Mouse (Mus musculus): Measurements from ENCODE around the gene Ccdc148.

Gene Ccdc148

GRCm38 (mm10) chr2:59050245-59050824 is 110.1 kb downstream of the Ccdc148 start:
- DNase-seq (ENCODE audit: low read depth in 1 of 2, low spot score in 2 of 2): no peak

DNA sequence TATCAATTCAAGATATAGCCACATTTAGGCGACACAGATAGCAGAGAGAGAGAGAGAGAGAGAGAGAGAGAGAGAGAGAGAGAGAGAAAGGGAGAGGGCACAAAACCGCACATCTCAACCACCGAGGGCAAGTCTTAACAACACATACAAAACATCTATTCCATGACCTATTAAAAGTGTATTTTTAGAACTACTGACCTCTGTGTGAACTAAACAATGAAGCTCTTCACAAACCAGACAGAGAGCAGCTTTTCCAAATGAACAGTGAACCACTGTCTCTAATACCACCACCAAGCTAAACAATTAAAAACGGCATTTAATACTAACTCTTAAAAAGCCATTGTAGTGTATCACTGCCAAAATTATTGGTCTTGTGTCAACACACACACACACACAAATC is 110.8 kb downstream of the Ccdc148 start:
- no peak for DNase-seq (ENCODE audit: low read depth in 1 of 2, low spot score in 2 of 2)

DNA sequence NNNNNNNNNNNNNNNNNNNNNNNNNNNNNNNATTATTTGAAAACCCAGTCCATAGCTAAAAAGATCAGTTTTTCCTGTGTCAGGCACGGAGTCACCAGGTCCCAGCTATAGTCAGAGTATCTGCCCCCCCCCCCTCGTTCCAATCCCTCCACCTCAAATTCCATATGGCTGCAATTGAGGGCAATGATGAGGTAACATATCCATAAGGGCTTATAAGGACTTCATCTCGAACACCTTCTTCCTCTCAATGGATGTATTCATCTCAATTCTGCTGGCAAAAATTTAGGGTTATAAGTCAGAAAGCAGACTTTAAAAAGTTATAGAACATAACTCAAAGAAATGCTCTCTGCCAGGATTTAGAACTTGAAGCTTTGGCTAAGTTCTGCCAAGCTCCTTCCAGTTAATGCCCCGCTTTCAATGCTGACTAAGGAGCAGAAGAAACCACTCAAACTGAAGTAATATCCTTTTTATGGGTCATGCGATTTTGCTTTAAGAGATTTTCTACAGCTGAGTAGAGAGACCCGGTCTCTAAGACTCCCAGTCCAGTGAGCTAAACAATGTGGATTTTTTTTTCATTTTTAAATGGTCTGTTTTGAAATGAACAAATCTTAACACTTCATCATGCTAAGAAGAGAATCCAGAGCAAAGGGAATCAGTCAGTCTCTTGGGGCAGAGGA is 111.6 kb downstream of the Ccdc148 start:
- no peak for DNase-seq (ENCODE audit: low read depth in 1 of 2, low spot score in 2 of 2)

GRCm38 (mm10) chr2:59043313-59044032 is 117.0 kb downstream of the Ccdc148 start:
- no peak for DNase-seq (ENCODE audit: low read depth in 1 of 2, low spot score in 2 of 2)

DNA sequence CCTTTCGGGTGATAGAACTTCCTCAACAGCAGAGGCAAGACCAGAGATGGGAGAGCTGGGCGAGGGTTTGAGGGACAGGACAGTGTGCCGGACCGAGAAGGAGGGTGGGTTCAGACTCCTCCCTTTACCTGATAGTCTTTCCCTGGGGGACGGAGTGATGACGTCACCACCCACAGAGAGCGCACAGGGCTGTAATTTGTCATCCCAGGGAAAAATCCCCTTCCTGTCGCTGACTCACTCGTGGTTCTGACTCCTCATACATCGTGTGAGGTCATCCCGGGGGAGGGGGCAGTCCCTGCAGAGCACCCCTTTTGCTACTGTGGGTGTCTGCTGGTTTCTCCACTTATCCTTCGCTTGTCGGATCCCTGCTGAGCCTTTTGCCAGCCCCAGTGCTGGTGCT is 117.9 kb downstream of the Ccdc148 start:
- DNase-seq (ENCODE audit: low read depth in 1 of 2, low spot score in 2 of 2): no peak

DNA sequence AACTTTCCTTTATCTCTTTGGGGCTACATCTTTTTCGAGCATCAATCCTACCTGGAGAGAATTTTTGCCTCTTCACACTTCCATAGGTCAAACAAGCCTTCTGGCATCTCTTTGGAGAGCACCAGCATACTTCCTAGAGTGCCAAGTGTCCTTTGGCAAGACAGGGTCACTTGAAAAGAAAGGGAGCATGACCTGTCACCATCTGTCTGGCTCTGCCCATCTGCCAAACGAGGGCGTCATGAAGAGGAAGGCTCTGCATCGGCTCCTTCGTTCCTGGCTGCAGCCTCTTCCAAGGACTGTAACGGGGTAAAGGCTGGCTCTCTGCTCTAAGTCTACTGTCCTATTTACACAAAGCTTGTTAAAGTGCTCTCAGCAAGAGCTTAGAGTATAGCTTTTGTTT is 124.0 kb downstream of the Ccdc148 start:
- DNase-seq (ENCODE audit: low read depth in 1 of 2, low spot score in 2 of 2): no peak

DNA sequence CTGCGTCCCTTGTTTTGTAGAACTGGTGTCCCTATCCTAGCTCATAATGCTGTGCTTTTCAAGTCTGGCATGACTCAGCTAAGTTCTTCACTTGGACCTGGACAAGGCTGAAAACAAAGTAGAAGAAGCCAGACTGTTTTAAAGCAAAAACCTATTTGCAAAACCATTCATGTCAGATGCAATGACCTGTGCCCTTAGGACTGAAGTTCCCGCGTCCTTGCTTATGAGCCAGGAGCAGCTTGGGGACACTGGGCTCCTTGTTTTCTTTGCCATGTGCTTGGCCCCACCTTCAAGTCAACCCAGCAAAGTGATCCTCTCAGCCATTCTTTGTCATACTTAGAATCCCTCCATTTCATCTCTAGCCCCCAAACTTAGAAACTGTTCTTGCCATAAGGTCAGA is 125.3 kb downstream of the Ccdc148 start:
- no peak for DNase-seq (ENCODE audit: low read depth in 1 of 2, low spot score in 2 of 2)

DNA sequence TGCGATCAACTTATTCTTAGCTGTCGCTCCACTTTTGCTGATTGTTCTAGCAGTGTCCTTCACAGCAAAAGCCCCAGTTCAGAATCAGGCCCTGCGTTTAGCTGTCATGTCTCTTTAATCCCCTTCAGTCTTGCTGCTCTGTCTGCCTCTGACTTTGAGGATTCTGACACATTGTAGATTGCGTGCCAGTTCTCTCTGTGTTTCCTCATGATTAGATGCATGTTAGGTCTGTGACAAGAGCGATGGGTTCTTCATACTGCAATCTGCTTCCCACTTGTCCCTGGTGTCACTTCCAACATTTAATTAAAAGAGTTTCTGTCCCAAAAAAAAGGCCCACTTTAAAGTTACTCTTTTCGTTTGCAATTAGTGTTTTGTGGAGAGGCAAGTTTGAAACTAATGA is 126.2 kb downstream of the Ccdc148 start:
- DNase-seq (ENCODE audit: low read depth in 1 of 2, low spot score in 2 of 2): no peak

DNA sequence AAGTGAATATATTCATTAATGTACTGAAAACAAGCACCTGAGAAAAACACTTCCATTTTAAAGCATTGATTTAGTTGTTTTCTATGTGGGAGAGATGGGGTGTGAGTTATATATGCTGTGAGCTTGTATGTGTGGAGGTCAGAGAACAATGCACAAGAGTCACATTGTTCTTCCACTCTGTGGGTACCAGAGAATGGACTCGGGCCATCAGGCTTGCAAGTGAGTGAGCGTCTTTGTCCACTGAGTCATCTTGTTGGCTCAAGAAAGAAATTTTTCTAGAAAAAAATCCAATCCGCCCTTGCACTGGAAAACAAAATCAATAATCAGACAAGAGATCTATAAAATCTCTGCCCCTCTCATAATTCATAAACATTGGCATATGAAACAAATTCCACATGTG is 135.9 kb downstream of the Ccdc148 start:
- DNase-seq (ENCODE audit: low read depth in 1 of 2, low spot score in 2 of 2): no peak

DNA sequence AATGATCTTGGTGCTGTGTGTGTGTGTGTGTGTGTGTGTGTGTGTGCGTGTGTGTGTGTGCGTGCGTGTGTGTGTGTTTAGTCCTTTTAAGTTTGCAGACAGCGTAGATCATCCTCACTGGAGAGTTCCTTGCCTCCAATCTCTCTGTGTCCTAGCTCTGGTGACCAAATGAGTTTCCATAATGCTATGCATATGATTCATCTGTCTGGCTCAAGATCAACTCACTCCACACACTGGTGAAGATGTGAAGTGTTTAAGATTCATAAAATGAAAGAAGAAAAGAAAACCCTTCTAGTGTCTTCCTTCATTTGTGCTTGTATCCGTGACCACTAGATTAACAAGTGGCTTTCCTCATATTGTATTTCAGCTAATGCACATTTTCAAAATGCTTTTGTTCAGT is 153.1 kb downstream of the Ccdc148 start:
- no peak for DNase-seq (ENCODE audit: low read depth in 1 of 2, low spot score in 2 of 2)

DNA sequence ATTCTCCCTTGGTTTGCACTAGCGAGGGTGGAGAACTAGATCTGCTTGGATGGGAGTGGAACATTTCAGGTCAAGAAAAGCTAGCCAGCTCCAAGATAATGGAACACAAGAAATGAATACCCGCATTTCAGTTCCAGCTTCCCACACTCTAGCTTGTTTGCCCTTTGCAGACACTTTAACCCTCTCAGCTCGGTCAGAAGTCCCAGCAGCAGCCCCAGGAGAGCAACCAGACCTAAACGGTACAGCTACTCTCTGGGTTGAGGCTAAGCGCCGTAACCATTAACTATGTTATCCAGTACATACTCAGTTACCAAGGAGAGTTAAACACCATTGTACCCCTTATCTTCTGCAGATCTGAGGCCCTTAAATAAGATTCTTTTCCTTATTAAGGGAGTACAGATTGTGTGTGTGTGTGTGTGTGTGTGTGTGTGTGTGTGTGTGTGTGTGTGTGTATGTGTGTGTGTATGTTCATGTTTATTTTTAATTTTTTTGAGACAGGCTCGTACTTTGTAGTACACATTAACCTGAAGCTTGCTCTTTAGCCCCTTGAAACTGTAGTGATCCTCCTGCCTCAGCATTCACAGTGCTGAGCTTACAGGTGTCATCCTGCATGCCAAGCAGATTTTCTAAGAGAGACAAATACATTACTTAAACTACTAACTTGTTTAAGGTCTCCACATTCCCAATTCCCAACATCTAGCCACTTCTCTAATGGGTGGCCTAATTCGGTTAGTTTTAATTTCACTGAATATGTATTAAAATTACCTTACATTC is 153.7 kb downstream of the Ccdc148 start:
- no peak for DNase-seq (ENCODE audit: low read depth in 1 of 2, low spot score in 2 of 2)

- no peak for DNase-seq (ENCODE audit: low read depth in 1 of 2, low spot score in 2 of 2)
Observed at GRCm38 (mm10) chr2:58997151-58997550, 163.3 kb downstream of the Ccdc148 start.

- DNase-seq (ENCODE audit: low read depth in 1 of 2, low spot score in 2 of 2): no peak
Observed at GRCm38 (mm10) chr2:58992431-58993191, 167.9 kb downstream of the Ccdc148 start.

DNA sequence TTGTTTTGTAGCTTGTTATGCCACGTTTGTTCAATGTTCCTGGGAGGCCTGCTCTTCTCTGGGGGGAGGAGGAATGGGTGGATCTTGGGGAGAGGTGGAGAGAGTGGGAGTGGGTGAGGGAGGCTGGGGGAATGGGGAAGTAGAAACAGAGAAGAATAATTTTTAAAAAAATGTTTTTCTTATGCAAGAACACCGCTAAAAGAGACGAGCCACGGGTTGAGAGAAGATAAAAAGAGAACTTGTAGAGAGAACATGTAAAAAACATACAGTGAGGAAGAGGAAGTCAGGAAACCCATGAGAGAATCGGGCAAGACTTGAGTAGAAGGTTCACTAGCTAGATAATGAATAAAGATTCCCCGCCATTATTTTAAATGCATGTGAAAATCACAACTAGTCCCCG is 182.4 kb downstream of the Ccdc148 start:
- no peak for DNase-seq (ENCODE audit: low read depth in 1 of 2, low spot score in 2 of 2)

GRCm38 (mm10) chr2:58971507-58972275 is 188.8 kb downstream of the Ccdc148 start:
- no peak for DNase-seq (ENCODE audit: low read depth in 1 of 2, low spot score in 2 of 2)

GRCm38 (mm10) chr2:58956770-58957300 is 203.6 kb downstream of the Ccdc148 start:
- no peak for DNase-seq (ENCODE audit: low read depth in 1 of 2, low spot score in 2 of 2)

- DNase-seq (ENCODE audit: low read depth in 1 of 2, low spot score in 2 of 2): no peak
Observed at GRCm38 (mm10) chr2:58956351-58956750, 204.1 kb downstream of the Ccdc148 start.

DNA sequence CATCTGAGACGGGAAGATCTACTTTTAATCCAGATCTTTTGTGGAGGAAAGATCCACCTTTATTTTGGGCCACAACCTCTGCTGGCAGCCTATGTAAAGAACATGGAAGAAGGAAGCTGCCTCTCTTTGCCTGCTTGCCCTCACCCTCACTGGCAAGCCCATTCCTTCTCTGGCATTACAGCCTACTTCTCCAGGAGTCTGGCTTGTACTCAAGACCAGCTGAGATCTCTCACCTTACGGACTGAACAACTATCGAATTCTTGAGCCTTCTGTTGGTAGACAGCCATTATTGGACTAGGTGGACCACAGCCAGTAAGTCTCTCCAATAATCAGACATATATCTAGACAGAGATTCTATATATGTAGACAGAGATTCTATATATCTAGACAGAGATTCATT is 208.4 kb downstream of the Ccdc148 start:
- no peak for DNase-seq (ENCODE audit: low read depth in 1 of 2, low spot score in 2 of 2)

- no peak for DNase-seq (ENCODE audit: low read depth in 1 of 2, low spot score in 2 of 2)
Observed at GRCm38 (mm10) chr2:58948796-58949195, 211.7 kb downstream of the Ccdc148 start.

GRCm38 (mm10) chr2:58941361-58941760 is 219.1 kb downstream of the Ccdc148 start:
- no peak for DNase-seq (ENCODE audit: low read depth in 1 of 2, low spot score in 2 of 2)

Data from monocyte, adult 2 months (primary cell).